Mouse (Mus musculus): ENCODE data around the gene Prps1l3.

DNA sequence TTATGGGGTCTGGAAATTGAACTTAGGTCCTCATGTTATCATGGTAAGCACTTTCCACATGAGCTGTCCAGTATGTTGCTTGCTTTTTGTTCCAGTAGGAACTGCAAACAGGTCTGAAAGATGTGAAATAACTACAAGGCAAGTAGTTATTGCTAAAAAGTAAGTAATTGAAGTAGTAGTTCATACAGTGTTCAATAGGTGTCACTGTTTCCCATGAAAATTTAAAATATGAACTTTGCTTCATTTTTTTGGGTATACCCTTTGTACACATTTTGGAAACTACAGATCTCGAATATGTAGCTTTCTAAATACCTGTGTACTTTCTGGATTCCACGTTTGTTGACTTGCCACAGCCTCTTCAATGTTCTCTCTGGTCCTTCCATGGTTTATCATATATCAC, 28.4 kb downstream of the Prps1l3 start:
- TF ChIP-seq CTCF (IDR thresholded peaks at IDR 0.05; ENCODE audit: borderline replicate concordance, extremely low read depth, insufficient read depth, insufficient read length) (no peak), POLR2A (IDR thresholded peaks at IDR 0.05; ENCODE audit: borderline replicate concordance, extremely low read depth, insufficient read depth, insufficient read length, poor library complexity, severe bottlenecking) (no peak)

Measured in brain, embryonic 14.5 days (tissue).